Mouse (Mus musculus) cerebellum, adult 2 months (tissue): ENCODE data around the gene Ngfr. TPM values are rescaled to one million over a fixed set of nuclear protein-coding genes. Genes with fewer than 3 reads are reported as not detected.

Source experiments
- DNase-seq, 2 experiments: peaks; one replicate each; pipeline ENCODE4 v3.0.0; 2021
- H3K27ac ChIP-seq: fragments of 200-500 bp; 2 replicates; pipeline ENCODE4 v1.5.1; 2012; ENCODE audit warnings: low read length, control low read depth, inconsistent platforms; ENCODE audit not compliant: insufficient read depth
- H3K27me3 ChIP-seq: fragments of 200-500 bp; 2 replicates; pipeline ENCODE4 v1.6.1; 2012; ENCODE audit warnings: inconsistent platforms, mild to moderate bottlenecking, low read length, moderate library complexity; ENCODE audit not compliant: control insufficient read depth, insufficient read depth
- H3K4me1 ChIP-seq: fragments of 200-500 bp; 2 replicates; pipeline ENCODE4 v1.6.1; 2011; ENCODE audit warnings: low read length; ENCODE audit not compliant: control insufficient read depth, insufficient read depth
- H3K4me3 ChIP-seq: fragments of 200-500 bp; replicated peaks from 2 replicates; pipeline ENCODE3; 2011; ENCODE audit warnings: mild to moderate bottlenecking, low read depth, low read length, control low read depth; ENCODE audit not compliant: insufficient read depth
- CTCF ChIP-seq: fragments of 200-500 bp; IDR thresholded peaks from 2 replicates; pipeline ENCODE4 v1.5.1; 2011; ENCODE audit warnings: low read depth, mild to moderate bottlenecking, control low read depth, low read length, moderate library complexity, borderline replicate concordance; ENCODE audit not compliant: insufficient read depth
- POLR2A ChIP-seq: fragments of 200-500 bp; IDR thresholded peaks from 2 replicates; pipeline ENCODE4 v1.6.1; 2011; ENCODE audit warnings: low read length, control low read depth, borderline replicate concordance; ENCODE audit not compliant: insufficient read depth
- WGBS: fragments of 180-500 bp; shearing (Covaris S2); methylation state at CpG from one replicate; pipeline ENCODE4 v1.1.7; 2018; 5-methylcytosine and 5-hydroxymethylcytosine counted together
- polyA plus RNA-seq: library from polyadenylated mRNA; depleted of rRNA; stranded (reverse); fragments of >200 nt; gene quantifications from 2 replicates; pipeline ENCODE4 v1.2.3, GENCODE M21; 2012

Gene Ngfr
- polyA plus RNA-seq, 1 experiment: 6.4 TPM

GRCm38 (mm10) chr11:95570827-95571619 is 16.5 kb downstream of the Ngfr start:
- TF ChIP-seq CTCF: no peak
- no peak for TF ChIP-seq POLR2A
- no peak for DNase-seq
- Histone ChIP-seq H3K4me3 (no peak overlapping the region), H3K4me1 (no peaks in the 10 kb centered on the region), H3K27ac (no peak overlapping the region), H3K27me3 (no peaks in the 10 kb centered on the region)
- WGBS: 51% methylated on average over 25 of the region's 25 CpGs

- H3K4me3 ChIP-seq: no peak overlapping the region
- TF ChIP-seq POLR2A: no peak
- no peak for TF ChIP-seq CTCF
- 88% methylated on average over 6 of the region's 6 CpGs for WGBS
- no peak overlapping the region for H3K27ac ChIP-seq
- no peaks in the 10 kb centered on the region for H3K4me1 ChIP-seq
- H3K27me3 ChIP-seq: no peaks in the 10 kb centered on the region
- no peak for DNase-seq
Measured at GRCm38 (mm10) chr11:95569908-95570307, 17.6 kb downstream of the Ngfr start.

- Histone ChIP-seq H3K4me3 (no peak overlapping the region), H3K27ac (no peak overlapping the region), H3K27me3 (no peaks in the 10 kb centered on the region), H3K4me1 (no peaks in the 10 kb centered on the region)
- DNase-seq: no peak
- WGBS: 62% methylated on average over 8 of the region's 8 CpGs
- TF ChIP-seq CTCF (no peak), POLR2A (no peak)
Measured at GRCm38 (mm10) chr11:95567936-95568715, 19.4 kb downstream of the Ngfr start.

GRCm38 (mm10) chr11:95567366-95567765 is 20.2 kb downstream of the Ngfr start:
- H3K4me3 ChIP-seq: no peak overlapping the region
- DNase-seq: no peak
- H3K27ac ChIP-seq: no peak overlapping the region
- 92% methylated on average over 6 of the region's 6 CpGs for WGBS
- no peaks in the 10 kb centered on the region for H3K4me1 ChIP-seq
- H3K27me3 ChIP-seq: no peaks in the 10 kb centered on the region
- TF ChIP-seq POLR2A (no peak), CTCF (no peak)

GRCm38 (mm10) chr11:95565327-95565726 is 22.2 kb downstream of the Ngfr start:
- H3K4me1 ChIP-seq: no peaks in the 10 kb centered on the region
- no peak for DNase-seq
- no peak overlapping the region for H3K4me3 ChIP-seq
- 60% methylated on average over 10 of the region's 10 CpGs for WGBS
- no peak overlapping the region for H3K27ac ChIP-seq
- no peaks in the 10 kb centered on the region for H3K27me3 ChIP-seq
- no peak for TF ChIP-seq POLR2A
- no peak for TF ChIP-seq CTCF

- WGBS: 90% methylated on average over 5 of the region's 5 CpGs
- DNase-seq: no peak
- TF ChIP-seq CTCF (no peak), POLR2A (no peak)
Measured at GRCm38 (mm10) chr11:95563849-95564248, 23.7 kb downstream of the Ngfr start.

GRCm38 (mm10) chr11:95560773-95561172 is 26.8 kb downstream of the Ngfr start:
- H3K27ac ChIP-seq: no peak overlapping the region
- no peak for DNase-seq
- TF ChIP-seq CTCF (no peak), POLR2A (no peak)
- WGBS: 28% methylated on average over 3 of the region's 3 CpGs
- H3K4me1 ChIP-seq: no peaks in the 10 kb centered on the region
- H3K4me3 ChIP-seq: no peak overlapping the region
- H3K27me3 ChIP-seq: no peaks in the 10 kb centered on the region

More at GRCm38 (mm10) chr11:95563849-95564248, 23.7 kb downstream of the Ngfr start:
- no peak overlapping the region for H3K27ac ChIP-seq
- H3K4me1 ChIP-seq: no peaks in the 10 kb centered on the region
- no peak overlapping the region for H3K4me3 ChIP-seq
- H3K27me3 ChIP-seq: no peaks in the 10 kb centered on the region

GRCm38 (mm10) chr11:95559761-95560160 is 27.8 kb downstream of the Ngfr start:
- Histone ChIP-seq H3K4me3 (no peak overlapping the region), H3K27me3 (no peaks in the 10 kb centered on the region), H3K4me1 (no peaks in the 10 kb centered on the region), H3K27ac (no peak overlapping the region)
- 45% methylated on average over 2 of the region's 2 CpGs for WGBS
- no peak for TF ChIP-seq CTCF
- TF ChIP-seq POLR2A: no peak
- DNase-seq: no peak
